Mouse (Mus musculus): ENCODE data around the gene Tsen34. TPM values are rescaled to one million over a fixed set of nuclear protein-coding genes. Genes with fewer than 3 reads are reported as not detected.
"Not testable (repeated sequence)": the region's sequence is repeated elsewhere in the genome, so short reads cannot be mapped to it uniquely, and the experiment has no call there.

Tsen34 gene
- polyA plus RNA-seq, 1 experiment from 2014 or later = 206 TPM

- 37% methylated on average over 3 of the region's 3 CpGs for WGBS
- no peaks in the 10 kb centered on the region for H3K27me3 ChIP-seq (replicated peaks)
- H3K36me3 ChIP-seq = peaks cover 31% of the 10 kb centered on the region
- H3K9me3 ChIP-seq (replicated peaks) = no peaks in the 10 kb centered on the region
- ATAC-seq (ENCODE audit: insufficient number of reproducible peaks, low FRiP score) = no peak
- peak overlapping the region; percentile 73 for H3K4me3 ChIP-seq
- peak overlapping the region; percentile 78 for H3K4me2 ChIP-seq
- H3K9ac ChIP-seq = peak overlapping the region; percentile 88
- H3K27ac ChIP-seq (ENCODE audit: poor library complexity, severe bottlenecking) = no peak overlapping the region
- H3K4me1 ChIP-seq (replicated peaks) = peaks cover 24% of the 10 kb centered on the region
Observed at GRCm38 (mm10) chr7:3691919-3692318, 744 bp upstream of the Tsen34 start.

GRCm38 (mm10) chr7:3692987-3693808 is 535 bp downstream of the Tsen34 start, which contains the start of gene Mboat7:
Mboat7 (minus strand) TSS chr7:3693523.
- Histone ChIP-seq H3K4me2 (peak within 1 kb of the TSS; percentile 78), H3K36me3 (peaks cover 32% of the 10 kb centered on the region), H3K4me1 (replicated peaks) (peaks cover 24% of the 10 kb centered on the region), H3K9me3 (replicated peaks) (no peaks in the 10 kb centered on the region), H3K27ac (ENCODE audit: poor library complexity, severe bottlenecking) (peak within 1 kb of the TSS; percentile 95), H3K9ac (peak within 1 kb of the TSS; percentile 88), H3K4me3 (peak within 1 kb of the TSS; percentile 73), H3K27me3 (replicated peaks) (no peaks in the 10 kb centered on the region)
- peak; percentile 87 for ATAC-seq (ENCODE audit: insufficient number of reproducible peaks, low FRiP score)
- WGBS = under 1% methylated on average over 55 of the region's 55 CpGs

GRCm38 (mm10) chr7:3693809-3694075 is 1.1 kb downstream of the Tsen34 start:
- peaks cover 24% of the 10 kb centered on the region for H3K4me1 ChIP-seq (replicated peaks)
- under 1% methylated on average over 18 of the region's 18 CpGs for WGBS
- peak overlapping the region; percentile 73 for H3K4me3 ChIP-seq
- H3K9ac ChIP-seq = peak overlapping the region; percentile 88
- no peak for ATAC-seq (ENCODE audit: insufficient number of reproducible peaks, low FRiP score)
- H3K9me3 ChIP-seq (replicated peaks) = no peaks in the 10 kb centered on the region
- H3K36me3 ChIP-seq = peaks cover 34% of the 10 kb centered on the region
- peak overlapping the region; percentile 78 for H3K4me2 ChIP-seq
- H3K27ac ChIP-seq (ENCODE audit: poor library complexity, severe bottlenecking) = peak overlapping the region; percentile 95
- H3K27me3 ChIP-seq (replicated peaks) = no peaks in the 10 kb centered on the region

- H3K27ac ChIP-seq (ENCODE audit: poor library complexity, severe bottlenecking) = peak overlapping the region; percentile 95
- under 1% methylated on average over 54 of the region's 55 CpGs for WGBS
- H3K9me3 ChIP-seq (replicated peaks) = no peaks in the 10 kb centered on the region
- H3K4me1 ChIP-seq (replicated peaks) = peaks cover 24% of the 10 kb centered on the region
- H3K27me3 ChIP-seq (replicated peaks) = no peaks in the 10 kb centered on the region
- peak overlapping the region; percentile 73 for H3K4me3 ChIP-seq
- H3K4me2 ChIP-seq = peak overlapping the region; percentile 78
- peak overlapping the region; percentile 88 for H3K9ac ChIP-seq
- ATAC-seq (ENCODE audit: insufficient number of reproducible peaks, low FRiP score) = peak; percentile 72
- peaks cover 39% of the 10 kb centered on the region for H3K36me3 ChIP-seq
Observed at GRCm38 (mm10) chr7:3694076-3694948, 1.6 kb downstream of the Tsen34 start.

GRCm38 (mm10) chr7:3694949-3695305 is 2.3 kb downstream of the Tsen34 start:
- Histone ChIP-seq H3K27ac (ENCODE audit: poor library complexity, severe bottlenecking) (peak overlapping the region; percentile 95), H3K36me3 (peaks cover 41% of the 10 kb centered on the region), H3K4me3 (peak overlapping the region; percentile 73), H3K4me2 (peak overlapping the region; percentile 78), H3K4me1 (replicated peaks) (peaks cover 24% of the 10 kb centered on the region), H3K9ac (peak overlapping the region; percentile 88)
- 6% methylated on average over 9 of the region's 9 CpGs for WGBS
- ATAC-seq (ENCODE audit: insufficient number of reproducible peaks, low FRiP score); H3K9me3 ChIP-seq (replicated peaks); H3K27me3 ChIP-seq (replicated peaks): not testable (repeated sequence)

GRCm38 (mm10) chr7:3698471-3698870 is 5.8 kb downstream of the Tsen34 start:
- peaks cover 51% of the 10 kb centered on the region for H3K36me3 ChIP-seq
- H3K27ac ChIP-seq (ENCODE audit: poor library complexity, severe bottlenecking) = no peak overlapping the region
- no peak overlapping the region for H3K4me3 ChIP-seq
- no peaks in the 10 kb centered on the region for H3K27me3 ChIP-seq (replicated peaks)
- WGBS = 87% methylated on average over 6 of the region's 6 CpGs
- peaks cover 10% of the 10 kb centered on the region; the same call in 1 of the 2 replicates for H3K4me1 ChIP-seq (replicated peaks)
- no peak overlapping the region for H3K9ac ChIP-seq
- no peak overlapping the region for H3K4me2 ChIP-seq
- no peaks in the 10 kb centered on the region for H3K9me3 ChIP-seq (replicated peaks)
- ATAC-seq (ENCODE audit: insufficient number of reproducible peaks, low FRiP score) = no peak

- Histone ChIP-seq H3K9me3 (replicated peaks) (no peaks in the 10 kb centered on the region), H3K36me3 (peaks cover 67% of the 10 kb centered on the region), H3K27me3 (replicated peaks) (no peaks in the 10 kb centered on the region), H3K4me1 (replicated peaks) (peaks cover 20% of the 10 kb centered on the region), H3K4me3 (peak overlapping the region; percentile 96), H3K27ac (ENCODE audit: poor library complexity, severe bottlenecking) (peak overlapping the region; percentile 91; the same call in 1 of the 2 replicates), H3K9ac (peak overlapping the region; percentile 34), H3K4me2 (peak overlapping the region; percentile 96)
- WGBS = 21% methylated on average over 6 of the region's 6 CpGs
- ATAC-seq (ENCODE audit: insufficient number of reproducible peaks, low FRiP score) = peak; percentile 34
Observed at GRCm38 (mm10) chr7:3703148-3703878, 10.7 kb downstream of the Tsen34 start.

- WGBS = under 1% methylated on average over 42 of the region's 42 CpGs
- ATAC-seq (ENCODE audit: insufficient number of reproducible peaks, low FRiP score) = peak; percentile 97
- H3K36me3 ChIP-seq = peaks cover 60% of the 10 kb centered on the region
Observed at GRCm38 (mm10) chr7:3703879-3704441, 11.3 kb downstream of the Tsen34 start, which contains the start of gene Rps9. Rps9 (plus strand) TSS chr7:3703993.

GRCm38 (mm10) chr7:3704475-3704874 is 11.8 kb downstream of the Tsen34 start:
- under 1% methylated on average over 20 of the region's 20 CpGs for WGBS
- H3K4me3 ChIP-seq = peak overlapping the region; percentile 96
- peak overlapping the region; percentile 91 for H3K27ac ChIP-seq (ENCODE audit: poor library complexity, severe bottlenecking)
- H3K4me2 ChIP-seq = peak overlapping the region; percentile 96
- H3K27me3 ChIP-seq (replicated peaks) = no peaks in the 10 kb centered on the region
- peak overlapping the region; percentile 93 for H3K9ac ChIP-seq
- peaks cover 55% of the 10 kb centered on the region for H3K36me3 ChIP-seq
- peaks cover 20% of the 10 kb centered on the region for H3K4me1 ChIP-seq (replicated peaks)
- ATAC-seq (ENCODE audit: insufficient number of reproducible peaks, low FRiP score) = peak; percentile 54
- no peaks in the 10 kb centered on the region for H3K9me3 ChIP-seq (replicated peaks)

More at GRCm38 (mm10) chr7:3703879-3704441, 11.3 kb downstream of the Tsen34 start, which contains the start of gene Rps9:
- Histone ChIP-seq H3K27ac (ENCODE audit: poor library complexity, severe bottlenecking) (peak within 1 kb of the TSS; percentile 91), H3K4me1 (replicated peaks) (peaks cover 20% of the 10 kb centered on the region), H3K9ac (peak within 1 kb of the TSS; percentile 93), H3K9me3 (replicated peaks) (no peaks in the 10 kb centered on the region), H3K27me3 (replicated peaks) (no peaks in the 10 kb centered on the region), H3K4me3 (peak within 1 kb of the TSS; percentile 96), H3K4me2 (peak within 1 kb of the TSS; percentile 96)

GRCm38 (mm10) chr7:3705461-3705860 is 12.8 kb downstream of the Tsen34 start:
- WGBS = 6% methylated on average over 7 of the region's 7 CpGs
- Histone ChIP-seq H3K4me1 (replicated peaks) (peaks cover 20% of the 10 kb centered on the region), H3K36me3 (peaks cover 45% of the 10 kb centered on the region), H3K27ac (ENCODE audit: poor library complexity, severe bottlenecking) (peak overlapping the region; percentile 39), H3K4me2 (peak overlapping the region; percentile 96), H3K9ac (peak overlapping the region; percentile 93), H3K4me3 (peak overlapping the region; percentile 96)
- not testable (repeated sequence) for H3K27me3 ChIP-seq (replicated peaks); ATAC-seq (ENCODE audit: insufficient number of reproducible peaks, low FRiP score); H3K9me3 ChIP-seq (replicated peaks)

All from heart, embryonic 12.5 days (tissue).